Mouse (Mus musculus): ENCODE data around the gene Gm826. TPM values are rescaled to one million over a fixed set of nuclear protein-coding genes. Genes with fewer than 3 reads are reported as not detected.

Gene Gm826
- 0.52 and 1.2 TPM in 2 replicates for polyA plus RNA-seq (2012; rRNA removed)

DNA sequence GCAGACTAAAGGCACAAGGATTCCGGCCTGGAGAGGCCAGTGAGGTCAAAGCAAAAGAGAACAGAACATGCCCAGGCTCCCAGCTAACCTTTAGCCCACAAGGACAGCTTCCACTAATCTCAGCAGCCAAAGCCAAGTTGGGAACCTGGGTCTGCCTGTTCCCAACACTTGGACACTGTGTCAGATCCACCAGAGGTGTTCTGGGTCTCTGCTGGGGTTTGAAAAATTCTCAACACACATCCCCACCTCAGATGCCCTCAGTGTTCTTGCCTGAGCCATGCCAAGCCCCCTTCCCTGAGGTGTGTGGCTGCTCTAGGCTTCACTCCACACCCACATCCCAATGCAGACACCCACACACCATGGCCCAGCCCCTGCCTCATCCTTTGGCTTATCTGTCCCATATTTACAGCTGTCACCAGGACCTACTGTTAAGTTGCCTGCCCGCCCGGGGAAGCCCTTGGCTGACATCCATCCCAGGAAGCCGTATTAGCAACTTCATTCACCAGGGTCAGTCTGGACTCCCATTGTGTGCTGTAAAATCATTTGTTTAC lies at the start of gene Gm826:
Gm826 (minus strand) TSS at position 52 of the 551 bp plus-strand sequence.
- WGBS, result 28% methylated on average over 4 of the region's 4 CpGs
- DNase-seq (ENCODE audit: low read depth, low spot score), result no peak

DNA sequence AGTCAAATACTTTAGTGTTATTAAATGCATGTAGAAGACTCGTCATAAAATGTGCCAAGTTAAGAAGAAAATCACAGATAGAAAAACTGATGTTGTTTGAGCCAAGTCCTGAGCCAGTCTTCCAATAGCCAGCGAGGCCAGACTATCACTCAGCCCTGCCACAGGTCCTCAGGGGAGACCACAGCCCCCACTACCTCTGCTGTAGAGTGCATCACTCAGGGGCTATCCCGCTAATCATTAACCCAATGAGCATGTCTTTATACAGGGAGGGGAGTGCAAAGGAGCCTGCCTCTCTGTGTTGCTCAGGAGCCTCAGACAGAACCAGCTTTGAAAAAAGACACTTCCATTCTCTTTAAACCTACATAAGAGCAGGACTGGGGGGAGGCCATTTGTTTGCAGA lies 49.5 kb upstream of the Gm826 start:
- WGBS, result 21% methylated on average over 3 of the region's 3 CpGs
- DNase-seq (ENCODE audit: low read depth, low spot score), result no peak

- DNase-seq (ENCODE audit: low read depth, low spot score), result no peak
- WGBS, result 39% methylated on average over 4 of the region's 4 CpGs
These were observed 44.3 kb upstream of the Gm826 start for GRCm38 (mm10) chr2:160378271-160378670.

- no peak for DNase-seq (ENCODE audit: low read depth, low spot score)
- 56% methylated on average over 5 of the region's 5 CpGs for WGBS
These were observed 42.3 kb upstream of the Gm826 start for GRCm38 (mm10) chr2:160376236-160376635.

DNA sequence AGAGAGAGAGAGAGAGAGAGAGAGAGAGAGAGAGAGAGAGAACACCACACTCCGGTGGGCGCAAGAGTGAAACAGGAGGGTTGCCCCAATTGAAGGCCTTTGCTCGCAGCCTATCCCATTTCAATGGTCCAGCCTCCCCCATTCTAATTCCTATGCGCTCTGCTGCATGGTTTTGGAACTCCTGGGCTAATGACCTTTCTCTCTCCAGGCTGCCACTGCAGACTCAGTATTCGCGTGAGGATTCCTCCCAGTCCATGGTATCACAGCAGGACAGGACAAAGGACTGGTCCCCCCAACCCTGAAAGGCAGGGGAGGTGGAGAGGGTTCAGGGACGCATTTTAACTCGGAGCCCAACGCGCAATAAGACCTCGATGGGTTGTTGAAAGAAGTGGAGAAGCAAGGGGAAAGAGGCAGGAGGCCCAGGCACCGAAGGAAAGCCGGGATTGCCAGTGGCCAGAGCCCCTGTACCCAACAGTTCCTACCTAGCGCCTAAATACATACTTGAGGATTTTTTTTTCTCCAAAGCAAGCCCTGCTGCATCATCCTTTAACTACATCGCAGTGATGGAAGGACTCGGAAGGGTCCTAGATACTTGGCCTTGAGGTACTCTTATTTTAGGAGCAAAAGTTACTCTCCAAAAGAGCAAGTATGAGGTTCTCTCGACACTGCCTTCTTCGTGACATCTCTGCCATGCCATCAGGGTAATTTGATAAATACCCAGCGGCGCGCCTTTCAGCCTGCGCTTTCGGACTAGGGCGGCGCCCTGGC lies 35.9 kb upstream of the Gm826 start:
- DNase-seq (ENCODE audit: low read depth, low spot score), result no peak
- 15% methylated on average over 25 of the region's 25 CpGs for WGBS

DNA sequence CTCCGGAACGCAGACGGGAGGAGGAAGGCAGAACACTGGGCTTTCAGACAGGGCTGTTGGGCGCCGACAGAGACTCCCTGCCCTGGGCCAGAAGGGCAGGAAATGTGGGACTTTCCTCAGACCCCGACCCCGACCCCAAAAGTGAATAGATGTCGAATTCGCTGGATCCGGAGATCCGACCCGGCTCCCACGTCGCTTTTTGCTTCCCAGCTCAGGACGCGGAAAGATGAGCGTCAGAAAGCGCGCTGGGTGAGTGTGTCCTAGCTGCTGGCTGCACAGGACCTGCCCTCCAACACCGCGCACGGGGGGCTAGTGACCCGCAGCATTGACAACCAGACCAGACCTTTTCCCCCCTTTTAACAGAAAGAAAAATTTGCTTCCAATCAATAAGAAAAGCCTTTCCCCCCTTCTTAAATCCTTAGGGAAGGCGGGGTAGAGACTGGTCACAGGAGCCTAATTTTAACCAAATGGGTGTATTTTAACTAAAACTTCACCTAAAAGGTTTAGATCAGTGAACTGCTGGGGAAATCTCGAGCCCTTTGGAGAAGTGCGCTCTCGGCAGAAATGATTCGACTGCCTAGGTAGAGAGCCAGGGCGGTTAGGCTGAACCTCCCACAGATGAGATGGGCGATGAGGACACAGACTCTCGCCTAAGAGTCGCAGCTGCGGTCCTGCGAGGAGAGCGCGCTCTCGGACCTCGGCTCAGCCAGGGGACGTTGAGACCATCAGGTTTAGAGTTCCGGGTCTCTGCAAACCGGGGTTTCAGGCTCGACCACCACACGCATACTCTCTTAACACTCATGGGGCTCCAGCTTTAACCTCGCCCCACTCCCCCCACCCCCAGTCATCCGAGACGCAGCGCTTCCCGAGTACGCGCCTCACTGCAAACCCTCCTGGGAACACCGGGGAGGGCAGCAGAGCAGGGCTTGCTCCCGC lies 34.7 kb upstream of the Gm826 start:
- no peak for DNase-seq (ENCODE audit: low read depth, low spot score)
- 2% methylated on average over 52 of the region's 52 CpGs for WGBS

DNA sequence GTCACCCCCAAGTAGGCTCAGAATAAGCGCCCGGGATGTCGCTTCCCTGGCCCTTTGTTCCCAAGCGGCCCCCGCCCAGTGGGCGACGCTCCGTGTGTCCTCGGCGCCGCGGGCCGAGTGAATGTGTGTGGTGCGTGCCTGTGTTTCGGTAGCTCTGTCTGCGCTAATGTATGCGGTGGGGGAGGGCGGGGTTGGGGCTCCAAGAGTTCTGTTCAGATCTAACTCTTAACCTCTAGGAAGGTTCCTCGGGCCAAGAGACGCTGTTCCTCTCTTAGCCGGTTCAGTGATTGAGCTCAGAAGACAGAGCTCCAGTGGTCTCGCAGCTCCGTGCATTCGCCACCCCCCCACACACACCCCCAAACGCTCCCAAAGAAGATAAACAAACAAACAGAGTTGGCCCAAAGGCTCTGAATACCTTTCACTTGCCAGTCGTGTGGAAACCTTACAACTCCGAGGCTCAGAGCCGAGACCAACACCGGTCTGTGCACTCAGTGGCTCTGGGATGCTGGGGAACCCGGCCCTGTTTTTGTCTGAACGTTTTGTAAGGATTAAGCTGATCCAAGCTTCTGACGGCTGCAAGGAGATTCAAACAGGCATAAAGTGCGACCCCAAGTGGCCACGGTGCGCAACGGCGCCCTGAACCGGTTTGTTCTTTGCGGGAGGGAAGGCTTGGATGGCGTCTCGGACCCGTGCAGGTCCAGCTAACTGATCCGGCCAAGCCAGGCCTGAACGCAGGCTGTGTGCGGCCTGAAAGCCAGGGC lies 33.7 kb upstream of the Gm826 start:
- under 1% methylated on average over 45 of the region's 45 CpGs for WGBS
- DNase-seq (ENCODE audit: low read depth, low spot score), result peak; percentile 64

DNA sequence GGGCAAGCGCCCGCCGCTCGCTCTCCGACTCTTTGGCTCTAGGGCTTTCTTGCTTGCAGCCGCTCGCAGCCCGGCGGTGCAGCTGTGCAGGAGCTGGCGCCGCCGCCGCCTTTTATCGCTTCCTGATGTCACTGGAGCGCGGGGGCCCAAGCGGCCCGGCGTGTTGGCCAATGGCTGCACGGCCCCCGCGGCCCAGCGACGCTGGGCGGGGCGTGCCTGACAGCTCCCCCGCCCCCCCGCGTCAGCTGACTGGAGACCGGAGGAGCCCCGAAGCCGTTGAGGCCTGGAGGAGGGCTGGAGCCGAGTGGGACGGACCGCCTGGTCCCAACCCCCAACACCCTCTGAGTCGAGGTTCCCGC lies 33.0 kb upstream of the Gm826 start, which contains the start of gene Mafb:
Mafb (minus strand) TSS at position 86 of the 359 bp plus-strand sequence.
- DNase-seq (ENCODE audit: low read depth, low spot score), result no peak
- under 1% methylated on average over 37 of the region's 37 CpGs for WGBS

- DNase-seq (ENCODE audit: low read depth, low spot score), result no peak
- 2% methylated on average over 95 of the region's 95 CpGs for WGBS
These were observed 32.4 kb upstream of the Gm826 start for GRCm38 (mm10) chr2:160366111-160366979.

DNA sequence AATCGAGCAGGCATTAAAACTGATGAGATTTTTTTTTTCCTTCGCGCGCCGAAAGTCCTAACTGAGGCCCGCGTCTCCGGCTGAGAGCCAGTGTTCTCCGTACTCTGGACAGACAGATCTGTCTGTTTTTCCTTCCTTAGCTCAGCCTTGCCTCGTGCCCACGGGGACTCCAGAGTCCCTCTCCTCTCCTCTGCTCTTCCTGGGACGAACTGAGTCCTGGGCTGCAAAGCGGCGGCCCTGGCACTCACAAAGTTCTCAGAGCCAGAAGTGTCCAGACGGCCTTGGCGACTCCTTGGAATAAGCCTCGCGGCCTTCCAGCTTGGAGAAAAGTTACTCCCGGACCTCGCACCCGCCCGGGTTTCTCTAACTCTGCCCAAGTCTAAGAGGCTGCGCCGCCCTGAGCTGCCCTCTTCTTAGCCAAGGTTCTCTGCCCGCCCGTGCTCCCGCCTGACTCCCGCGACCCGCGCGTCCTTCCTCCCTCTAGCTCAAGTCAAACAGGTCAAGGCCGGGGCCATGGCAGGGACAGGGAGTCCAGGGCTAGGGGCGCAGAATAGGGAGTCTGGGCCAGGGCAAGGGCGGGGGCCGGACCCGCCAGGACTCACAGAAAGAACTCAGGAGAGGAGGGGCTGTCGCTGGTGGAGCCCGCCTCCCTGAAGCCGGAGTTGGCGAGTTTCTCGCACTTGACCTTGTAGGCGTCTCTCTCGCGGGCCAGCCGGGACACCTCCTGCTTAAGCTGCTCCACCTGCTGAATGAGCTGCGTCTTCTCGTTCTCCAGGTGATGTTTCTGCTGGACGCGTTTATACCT lies 31.3 kb upstream of the Gm826 start:
- WGBS, result 3% methylated on average over 50 of the region's 50 CpGs
- no peak for DNase-seq (ENCODE audit: low read depth, low spot score)

- 21% methylated on average over 12 of the region's 12 CpGs for WGBS
- no peak for DNase-seq (ENCODE audit: low read depth, low spot score)
These were observed 30.7 kb upstream of the Gm826 start for GRCm38 (mm10) chr2:160364666-160365065.

DNA sequence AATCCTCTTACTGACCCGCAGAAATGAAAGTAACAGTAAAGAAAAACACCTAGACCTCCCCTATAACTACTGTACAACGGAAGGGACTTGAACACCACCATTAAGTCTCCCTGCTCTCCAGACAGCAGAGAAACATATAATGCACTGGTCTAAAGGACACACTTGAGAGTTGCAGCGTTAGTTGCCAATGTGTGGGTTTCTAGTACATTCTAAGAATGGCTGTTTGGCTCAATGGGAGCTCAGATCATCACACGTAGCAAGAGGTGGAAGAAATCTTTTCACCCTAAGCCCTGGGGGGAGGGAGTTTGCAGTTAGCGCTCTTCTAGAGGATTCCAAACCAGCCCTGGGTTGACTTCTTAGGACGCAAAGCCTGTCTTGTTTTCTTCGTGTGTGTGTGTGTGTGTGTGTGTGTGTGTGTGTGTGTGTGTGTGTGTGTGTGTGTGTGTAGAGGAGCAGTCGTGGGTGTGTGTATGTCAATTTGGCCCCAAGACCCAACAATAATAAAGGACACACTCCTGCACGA lies 30.2 kb upstream of the Gm826 start:
- 22% methylated on average over 9 of the region's 9 CpGs for WGBS

GRCm38 (mm10) chr2:160363201-160363600 lies 29.2 kb upstream of the Gm826 start:
- no peak for DNase-seq (ENCODE audit: low read depth, low spot score)
- WGBS, result 49% methylated on average over 4 of the region's 4 CpGs

More for the DNA sequence above, 30.2 kb upstream of the Gm826 start:
- no peak for DNase-seq (ENCODE audit: low read depth, low spot score)

- WGBS, result 29% methylated on average over 16 of the region's 16 CpGs
- DNase-seq (ENCODE audit: low read depth, low spot score), result no peak
These were observed 27.6 kb upstream of the Gm826 start for GRCm38 (mm10) chr2:160361442-160362121.

DNA sequence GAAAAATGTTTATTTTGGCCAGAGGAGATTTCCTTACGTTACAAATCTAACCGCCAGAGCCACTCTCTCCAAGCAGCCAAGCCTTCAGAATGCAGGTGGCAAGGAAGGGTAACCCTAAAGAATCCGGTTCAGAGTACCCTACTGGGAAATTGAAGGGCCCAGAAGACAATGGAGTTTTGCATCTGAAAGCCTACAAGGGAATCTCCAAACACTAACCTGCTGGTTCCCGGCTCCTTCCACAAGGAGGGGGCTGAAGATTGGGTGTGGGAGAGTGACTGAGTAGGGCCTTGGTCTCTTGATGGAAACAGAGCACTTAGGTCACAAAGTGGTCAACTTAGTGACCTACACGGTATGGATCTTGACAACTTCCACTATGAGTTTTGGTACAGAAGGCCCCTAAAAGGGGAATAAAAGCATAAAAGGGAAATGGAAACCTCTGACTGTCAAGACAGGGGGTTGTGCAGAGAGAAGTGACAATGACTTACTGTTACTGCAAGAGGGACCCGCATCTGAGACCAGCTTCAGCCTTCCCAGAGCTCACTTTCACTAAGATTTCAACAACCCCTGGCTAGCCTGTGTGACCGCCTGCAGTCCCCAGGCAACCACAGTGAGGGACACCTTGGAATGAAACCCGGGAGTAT lies 26.4 kb upstream of the Gm826 start:
- 42% methylated on average over 8 of the region's 8 CpGs for WGBS
- no peak for DNase-seq (ENCODE audit: low read depth, low spot score)

- 34% methylated on average over 4 of the region's 4 CpGs for WGBS
- DNase-seq (ENCODE audit: low read depth, low spot score), result no peak
These were observed 24.9 kb upstream of the Gm826 start for GRCm38 (mm10) chr2:160358896-160359295.

DNA sequence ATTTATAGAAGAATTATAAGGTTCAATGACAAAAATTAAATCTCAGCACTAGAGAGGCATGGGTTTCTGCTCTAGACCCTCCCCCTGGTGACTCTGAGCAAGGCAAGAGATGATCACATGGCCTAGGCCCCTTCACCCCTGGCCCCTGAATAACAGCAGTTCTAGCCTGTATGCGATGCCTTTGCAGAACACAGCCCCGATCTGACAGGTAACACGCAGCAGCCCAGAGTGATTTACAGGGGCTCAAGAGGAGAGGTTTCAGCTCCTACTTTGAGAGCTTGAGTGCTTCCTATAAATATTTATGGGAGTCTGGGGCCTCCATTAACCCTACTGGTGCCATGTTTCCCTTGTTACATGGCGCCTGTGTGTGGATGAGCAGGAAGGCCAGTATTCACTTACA lies 23.5 kb upstream of the Gm826 start:
- no peak for DNase-seq (ENCODE audit: low read depth, low spot score)
- 75% methylated on average over 4 of the region's 4 CpGs for WGBS

Measured in large intestine, adult 2 months (tissue).